Mouse (Mus musculus) stomach, postnatal 0 days (tissue): ENCODE data around the gene Slc30a2.

ENCODE experiments used
- CTCF ChIP-seq: IDR thresholded peaks from 2 replicates; pipeline ENCODE4 v1.5.1; 2016; ENCODE audit warnings: antibody characterized with exemption, low read depth, mild to moderate bottlenecking, moderate library complexity
- EP300 ChIP-seq: optimal IDR thresholded peaks from 2 replicates; pipeline ENCODE3; 2016; ENCODE audit warnings: antibody characterized with exemption

GRCm38 (mm10) chr4:134316390-134316789 lies 26.6 kb upstream of the Slc30a2 start:
- TF ChIP-seq EP300 = no peak
- no peak for TF ChIP-seq CTCF
